Mouse (Mus musculus): ENCODE measurements around the gene Mgst3.

- TF ChIP-seq HCFC1 (IDR thresholded peaks at IDR 0.05; ENCODE audit: borderline replicate concordance, insufficient read depth, low read length) (no peak), CHD2 (IDR thresholded peaks at IDR 0.05; ENCODE audit: low read depth, low read length) (no peak), ZNF384 (IDR thresholded peaks at IDR 0.05; ENCODE audit: low read depth, low read length) (no peak), ZC3H11A (IDR thresholded peaks at IDR 0.05; ENCODE audit: borderline replicate concordance, low read depth, low read length) (no peak)
Measured at GRCm38 (mm10) chr1:167405237-167405636, 11.6 kb upstream of the Mgst3 start.
